Mouse (Mus musculus) kidney, adult 2 months (tissue): ENCODE results near the gene Slc22a21.

Experiments
- CTCF ChIP-seq: fragments of 200-500 bp; conservative IDR thresholded peaks from 2 replicates; pipeline ENCODE4 v1.5.1; 2011; ENCODE audit warnings: low read depth, mild to moderate bottlenecking, control low read depth, low read length, moderate library complexity, mixed read lengths; ENCODE audit not compliant: insufficient read depth, insufficient read length
- POLR2A ChIP-seq: fragments of 200-500 bp; IDR thresholded peaks from one replicate; pipeline ENCODE4 v1.6.1; 2011; ENCODE audit warnings: low read depth, low read length, control low read depth

GRCm38 (mm10) chr11:54017596-54017995 lies 37.5 kb upstream of the Slc22a21 start:
- no peak for TF ChIP-seq CTCF
- no peak for TF ChIP-seq POLR2A
